Mouse (Mus musculus) liver, postnatal 0 days (tissue): Measurements from ENCODE around the gene Tmprss7.

Experiments
- CTCF ChIP-seq: sonication (generic); IDR thresholded peaks from 2 replicates; pipeline ENCODE4 v1.5.1; 2016; ENCODE audit warnings: antibody characterized with exemption, low read depth
- EP300 ChIP-seq: IDR thresholded peaks from 2 replicates; pipeline ENCODE4 v1.6.1; 2016; ENCODE audit warnings: antibody characterized with exemption, low read depth, mild to moderate bottlenecking

DNA sequence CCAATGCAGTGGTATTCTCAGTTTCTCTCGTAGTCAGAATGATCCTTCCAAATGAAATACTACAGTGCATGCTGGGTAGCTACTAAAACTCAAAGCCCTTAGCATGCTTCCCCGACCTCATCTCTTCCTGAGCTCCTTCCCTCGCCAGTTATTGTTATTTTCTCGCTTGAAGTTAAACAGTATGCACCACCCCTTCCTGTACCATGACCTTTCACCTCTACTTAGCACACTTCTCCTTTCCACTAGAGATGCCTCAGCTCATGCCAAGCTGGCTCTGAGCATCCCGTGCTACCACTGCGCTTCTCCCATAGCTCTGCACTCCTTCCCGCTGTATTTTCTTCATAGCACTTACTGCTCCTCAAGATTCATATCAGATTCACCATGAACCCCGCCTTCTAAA, 44.4 kb upstream of the Tmprss7 start:
- TF ChIP-seq CTCF = no peak
- TF ChIP-seq EP300 = no peak
